Mouse (Mus musculus): ENCODE results near the gene Gm4881. TPM values are rescaled to one million over a fixed set of nuclear protein-coding genes. Genes with fewer than 3 reads are reported as not detected.
A peak's percentile ranks its signal among the peaks of the same experiment; 100 is the strongest.
"Not testable (repeated sequence)": the region's sequence is repeated elsewhere in the genome, so short reads cannot be mapped to it uniquely, and the experiment has no call there.

Gm4881 gene
- total and polyA plus RNA-seq, 3 experiments: 0.13 TPM; not detected in 2

- H3K9ac ChIP-seq (ENCODE audit: control insufficient read depth, low read depth, low read length, poor library complexity, severe bottlenecking); H3K27ac ChIP-seq (ENCODE audit: control insufficient read depth, low read depth, low read length); H3K36me3 ChIP-seq (ENCODE audit: control insufficient read depth in 1 of 2, insufficient read depth in 2 of 2, low read length in 2 of 2); H3K4me3 ChIP-seq (ENCODE audit: control insufficient read depth in 1 of 2, insufficient read depth in 1 of 2, low read depth in 2 of 2, low read length in 2 of 2); H3K4me1 ChIP-seq (ENCODE audit: control insufficient read depth in 1 of 2, insufficient read depth in 2 of 2, low read length in 2 of 2); H3K79me2 ChIP-seq (ENCODE audit: control insufficient read depth, insufficient read depth, low read length, poor library complexity); H3K27me3 ChIP-seq (ENCODE audit: control insufficient read depth in 1 of 2, insufficient read depth in 2 of 2, low read length in 2 of 2); DNase-seq (ENCODE audit: low read depth, low spot score); H3K9me3 ChIP-seq (replicated peaks; ENCODE audit: insufficient read depth, low read length): not testable (repeated sequence)
- 0 out of 2 replicates have a peak, but pooled peaks have one; percentile 10 for TF ChIP-seq ZNF384 (IDR thresholded peaks at IDR 0.05; ENCODE audit: low read depth, low read length)
Observed at GRCm38 (mm10) chr7:24895749-24896148, 48.5 kb downstream of the Gm4881 start.

DNA sequence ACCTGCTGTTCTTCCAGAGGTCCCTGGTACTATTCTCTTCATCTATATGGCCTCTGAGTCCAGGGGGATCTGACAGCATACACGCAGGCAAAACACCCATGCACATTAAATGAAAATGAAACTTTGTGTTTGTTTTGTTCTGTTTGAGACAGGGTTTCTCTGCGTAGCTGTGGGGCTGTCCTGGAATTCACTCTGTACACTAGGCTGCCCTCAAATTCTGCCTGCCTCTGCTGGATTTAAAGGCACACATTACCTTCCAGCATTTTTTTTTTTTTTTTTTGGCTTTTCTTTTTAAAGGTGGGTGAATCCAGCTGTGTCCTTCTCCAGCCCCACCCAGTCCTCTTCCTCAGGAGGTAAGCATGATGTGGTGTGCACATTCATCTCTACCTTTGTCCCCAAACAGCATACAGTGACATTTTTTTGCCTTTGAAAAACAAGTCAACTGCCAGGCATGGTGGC is 52.1 kb downstream of the Gm4881 start:
- Histone ChIP-seq H3K4me1 (ENCODE audit: control insufficient read depth in 1 of 2, insufficient read depth in 2 of 2, low read length in 2 of 2) (peaks cover 0 to 6% of the 10 kb centered on the region in 2 experiments; a peak in 2 of 4 replicates), H3K27ac (ENCODE audit: control insufficient read depth, low read depth, low read length) (no peak overlapping the region), H3K4me3 (ENCODE audit: control insufficient read depth in 1 of 2, insufficient read depth in 1 of 2, low read depth in 2 of 2, low read length in 2 of 2) (no peak overlapping the region), H3K79me2 (ENCODE audit: control insufficient read depth, insufficient read depth, low read length, poor library complexity) (peaks cover 9% of the 10 kb centered on the region), H3K27me3 (ENCODE audit: control insufficient read depth in 1 of 2, insufficient read depth in 2 of 2, low read length in 2 of 2) (no peaks in the 10 kb centered on the region), H3K36me3 (ENCODE audit: control insufficient read depth in 1 of 2, insufficient read depth in 2 of 2, low read length in 2 of 2) (peaks cover 4 to 8% of the 10 kb centered on the region in 2 experiments), H3K9ac (ENCODE audit: control insufficient read depth, low read depth, low read length, poor library complexity, severe bottlenecking) (no peak overlapping the region), H3K9me3 (replicated peaks; ENCODE audit: insufficient read depth, low read length) (no peaks in the 10 kb centered on the region)
- no peak for DNase-seq (ENCODE audit: low read depth, low spot score)
- TF ChIP-seq ZC3H11A (IDR thresholded peaks at IDR 0.05; ENCODE audit: low read depth, low read length) (no peak), CHD2 (IDR thresholded peaks at IDR 0.05; ENCODE audit: low read length) (no peak), EP300 (IDR thresholded peaks at IDR 0.05; ENCODE audit: low read depth in 1 of 2, low read length in 2 of 2) (no peak), RAD21 (IDR thresholded peaks at IDR 0.05; ENCODE audit: low read depth, low read length) (no peak), KAT2A (conservative IDR thresholded peaks at IDR 0.05; ENCODE audit: low read depth, low read length) (no peak), CHD1 (IDR thresholded peaks at IDR 0.05; ENCODE audit: low read depth, low read length) (no peak), POLR2AphosphoS2 (IDR thresholded peaks at IDR 0.05; ENCODE audit: low read length) (no peak), NELFE (IDR thresholded peaks at IDR 0.05; ENCODE audit: low read depth, low read length) (no peak), POLR2AphosphoS5 (IDR thresholded peaks at IDR 0.05; ENCODE audit: borderline replicate concordance, low read depth, low read length) (no peak), ZNF384 (IDR thresholded peaks at IDR 0.05; ENCODE audit: low read depth, low read length) (no peak), ETS1 (IDR thresholded peaks at IDR 0.05; ENCODE audit: low read depth, low read length) (no peak), UBTF (IDR thresholded peaks at IDR 0.05; ENCODE audit: borderline replicate concordance, insufficient read depth, low read depth, low read length) (no peak), ZMIZ1 (IDR thresholded peaks at IDR 0.05; ENCODE audit: low read depth, low read length) (no peak), MAFK (IDR thresholded peaks at IDR 0.05; ENCODE audit: borderline replicate concordance, low read depth, low read length) (no peak), ELF1 (IDR thresholded peaks at IDR 0.05; ENCODE audit: low read depth, low read length) (no peak), MXI1 (IDR thresholded peaks at IDR 0.05; ENCODE audit: low read depth, low read length) (no peak)
